Mouse (Mus musculus): ENCODE measurements at regions not wholly inside any gene's neighbourhood (a gene's known extent, or its start where the extent isn't known, plus 50 kb on each side); places are given as distances from the start of the nearest gene placed in this dataset.
A peak's percentile ranks its signal among the peaks of the same experiment; 100 is the strongest.

GRCm38 (mm10) chr14:97086363-97087309 is 567.7 kb upstream of the Klhl1 start:
- DNase-seq (ENCODE audit: low spot score) (no peak), ATAC-seq (ENCODE audit: insufficient read depth, low FRiP score, low TSS enrichment) (no peak)
- no peak overlapping the region for H3K4me3 ChIP-seq (ENCODE audit: low read depth, low read length)
- no peak overlapping the region for H3K27ac ChIP-seq (ENCODE audit: low read depth, low read length)
- no peaks in the 10 kb centered on the region for H3K27me3 ChIP-seq (ENCODE audit: control insufficient read depth, insufficient read depth, low read length)
- H3K9me3 ChIP-seq (ENCODE audit: control insufficient read depth, low read length): no peaks in the 10 kb centered on the region
- no peak overlapping the region for H3K4me2 ChIP-seq (ENCODE audit: low read depth)
- no peak overlapping the region for H3K9ac ChIP-seq (ENCODE audit: low read length)
- H3K4me1 ChIP-seq (ENCODE audit: control insufficient read depth, insufficient read depth, low read length): no peaks in the 10 kb centered on the region
- WGBS: 70% methylated on average over 5 of the region's 5 CpGs
- H3K36me3 ChIP-seq (ENCODE audit: control insufficient read depth, insufficient read depth, low read length): no peaks in the 10 kb centered on the region

DNA sequence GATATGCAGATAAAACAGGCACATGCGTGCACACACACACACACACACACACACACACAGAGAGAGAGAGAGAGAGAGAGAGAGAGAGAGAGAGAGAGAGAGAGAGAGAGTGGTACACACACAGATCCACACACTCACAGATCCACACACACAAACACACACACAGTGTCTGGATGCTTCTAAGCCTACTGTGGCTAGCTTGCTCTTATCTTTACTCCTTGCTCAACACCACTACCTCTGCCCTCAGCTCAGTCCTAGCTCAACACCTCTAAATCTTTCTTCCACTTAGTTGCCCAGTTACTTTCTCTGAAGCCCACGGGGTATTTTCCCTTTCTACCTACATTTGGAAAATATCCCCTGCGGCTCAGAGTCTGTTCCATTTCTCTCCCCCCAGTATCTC is 555.9 kb upstream of the Klhl1 start:
- Histone ChIP-seq H3K27me3 (ENCODE audit: control insufficient read depth, insufficient read depth, low read length) (no peaks in the 10 kb centered on the region), H3K36me3 (ENCODE audit: control insufficient read depth, insufficient read depth, low read length) (no peaks in the 10 kb centered on the region), H3K27ac (ENCODE audit: low read depth, low read length) (no peak overlapping the region), H3K9me3 (ENCODE audit: control insufficient read depth, low read length) (no peaks in the 10 kb centered on the region), H3K4me1 (ENCODE audit: control insufficient read depth, insufficient read depth, low read length) (no peaks in the 10 kb centered on the region), H3K4me3 (ENCODE audit: low read depth, low read length) (no peak overlapping the region), H3K4me2 (ENCODE audit: low read depth) (no peak overlapping the region), H3K9ac (ENCODE audit: low read length) (no peak overlapping the region)
- WGBS: 85% methylated on average over 3 of the region's 3 CpGs
- DNase-seq (ENCODE audit: low spot score): no peak
- no peak for ATAC-seq (ENCODE audit: insufficient read depth, low FRiP score, low TSS enrichment)

DNA sequence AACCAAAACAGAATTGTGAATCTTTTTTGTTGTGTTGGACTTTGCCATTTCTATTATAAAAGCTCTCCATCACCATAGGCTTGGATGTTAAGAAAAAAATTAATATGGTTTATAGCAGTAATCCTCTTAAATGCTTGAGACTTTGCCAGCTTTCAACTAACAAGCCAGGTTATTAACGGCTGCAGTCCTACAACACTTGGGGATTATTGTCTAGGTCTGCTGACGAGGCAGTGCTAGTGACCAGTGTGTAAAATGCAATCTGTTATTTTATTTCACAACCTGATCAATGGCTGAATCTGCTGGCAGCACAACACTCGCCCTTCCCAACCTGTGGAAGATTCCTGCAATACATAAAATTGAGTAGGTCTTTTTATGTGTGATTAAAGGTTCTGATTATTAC is 549.9 kb upstream of the Klhl1 start:
- DNase-seq (ENCODE audit: low spot score): no peak
- Histone ChIP-seq H3K4me1 (ENCODE audit: control insufficient read depth, insufficient read depth, low read length) (no peaks in the 10 kb centered on the region), H3K27me3 (ENCODE audit: control insufficient read depth, insufficient read depth, low read length) (no peaks in the 10 kb centered on the region), H3K36me3 (ENCODE audit: control insufficient read depth, insufficient read depth, low read length) (no peaks in the 10 kb centered on the region), H3K4me2 (ENCODE audit: low read depth) (no peak overlapping the region), H3K27ac (ENCODE audit: low read depth, low read length) (no peak overlapping the region), H3K9me3 (ENCODE audit: control insufficient read depth, low read length) (no peaks in the 10 kb centered on the region), H3K4me3 (ENCODE audit: low read depth, low read length) (no peak overlapping the region), H3K9ac (ENCODE audit: low read length) (no peak overlapping the region)
- WGBS: 64% methylated on average over 3 of the region's 3 CpGs
- ATAC-seq (ENCODE audit: insufficient read depth, low FRiP score, low TSS enrichment): no peak

DNA sequence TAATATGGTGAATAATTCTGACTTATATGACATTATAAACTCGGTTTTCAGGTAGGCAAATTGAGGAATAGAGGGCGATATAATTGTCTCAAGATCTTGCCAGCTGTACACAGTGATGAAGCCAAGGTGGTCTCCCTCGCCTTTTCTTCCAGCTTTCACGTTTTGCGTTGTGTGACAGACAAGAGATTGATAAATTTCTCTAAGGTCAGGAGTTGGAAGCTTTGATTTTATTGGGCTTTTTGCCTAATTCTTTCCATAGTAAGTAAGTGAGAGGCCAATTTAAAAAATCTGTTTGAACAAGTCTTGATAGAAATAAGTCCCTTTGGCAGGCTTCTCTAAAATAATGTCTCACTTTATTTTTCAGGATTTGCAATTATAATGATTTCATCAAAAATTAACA is 549.4 kb upstream of the Klhl1 start:
- ATAC-seq (ENCODE audit: insufficient read depth, low FRiP score, low TSS enrichment) (no peak), DNase-seq (ENCODE audit: low spot score) (no peak)
- Histone ChIP-seq H3K4me2 (ENCODE audit: low read depth) (no peak overlapping the region), H3K9me3 (ENCODE audit: control insufficient read depth, low read length) (no peaks in the 10 kb centered on the region), H3K4me1 (ENCODE audit: control insufficient read depth, insufficient read depth, low read length) (no peaks in the 10 kb centered on the region), H3K27ac (ENCODE audit: low read depth, low read length) (no peak overlapping the region), H3K9ac (ENCODE audit: low read length) (no peak overlapping the region), H3K4me3 (ENCODE audit: low read depth, low read length) (no peak overlapping the region), H3K27me3 (ENCODE audit: control insufficient read depth, insufficient read depth, low read length) (no peaks in the 10 kb centered on the region), H3K36me3 (ENCODE audit: control insufficient read depth, insufficient read depth, low read length) (no peaks in the 10 kb centered on the region)
- 81% methylated on average over 5 of the region's 5 CpGs for WGBS

DNA sequence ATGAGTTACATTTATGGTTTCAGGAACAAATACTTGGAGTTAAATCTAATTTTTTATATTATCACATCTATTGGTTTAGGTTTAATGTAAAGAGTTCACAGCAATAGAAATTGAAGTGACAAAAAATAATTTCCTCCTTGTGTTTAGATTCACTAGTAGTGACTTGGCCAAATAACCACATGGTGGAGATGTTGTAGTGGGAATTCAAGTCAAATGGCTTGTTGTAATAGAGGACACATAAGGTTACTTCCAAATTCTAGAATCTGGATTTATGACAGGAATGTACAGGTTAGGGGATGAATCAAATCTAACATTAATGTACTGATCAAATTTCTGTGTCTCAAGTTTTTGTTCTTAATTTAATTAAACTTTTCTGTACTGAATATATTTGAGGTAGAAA is 526.4 kb upstream of the Klhl1 start:
- no peaks in the 10 kb centered on the region for H3K36me3 ChIP-seq (ENCODE audit: control insufficient read depth, insufficient read depth, low read length)
- H3K4me1 ChIP-seq (ENCODE audit: control insufficient read depth, insufficient read depth, low read length): no peaks in the 10 kb centered on the region
- H3K4me2 ChIP-seq (ENCODE audit: low read depth): no peak overlapping the region
- DNase-seq (ENCODE audit: low spot score): no peak
- no peak overlapping the region for H3K9ac ChIP-seq (ENCODE audit: low read length)
- no peak overlapping the region for H3K27ac ChIP-seq (ENCODE audit: low read depth, low read length)
- H3K4me3 ChIP-seq (ENCODE audit: low read depth, low read length): no peak overlapping the region
- H3K27me3 ChIP-seq (ENCODE audit: control insufficient read depth, insufficient read depth, low read length): no peaks in the 10 kb centered on the region
- H3K9me3 ChIP-seq (ENCODE audit: control insufficient read depth, low read length): no peaks in the 10 kb centered on the region
- ATAC-seq (ENCODE audit: insufficient read depth, low FRiP score, low TSS enrichment): 0 out of 2 replicates have a peak, but pooled peaks have one; percentile 27

DNA sequence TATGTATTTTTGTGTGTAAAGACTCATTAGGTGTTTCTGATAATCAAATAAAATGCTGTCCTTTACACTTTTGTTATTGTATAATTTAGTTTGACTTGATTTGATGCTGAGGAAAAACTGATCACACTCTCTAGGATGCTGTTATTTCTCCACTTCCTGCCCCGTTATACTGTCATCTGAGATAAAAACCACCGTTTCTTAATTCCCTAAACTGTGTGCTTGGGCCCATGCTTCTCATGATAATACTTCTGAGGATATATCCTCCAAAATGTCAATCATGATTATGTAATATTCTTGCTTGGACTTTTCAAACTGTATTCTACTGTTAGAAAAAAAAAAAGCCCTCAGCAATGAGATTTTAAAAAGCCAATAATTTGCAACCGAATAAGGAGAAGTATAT is 520.9 kb upstream of the Klhl1 start:
- H3K4me1 ChIP-seq (ENCODE audit: control insufficient read depth, insufficient read depth, low read length): no peaks in the 10 kb centered on the region
- no peaks in the 10 kb centered on the region for H3K27me3 ChIP-seq (ENCODE audit: control insufficient read depth, insufficient read depth, low read length)
- no peak overlapping the region for H3K4me2 ChIP-seq (ENCODE audit: low read depth)
- H3K9me3 ChIP-seq (ENCODE audit: control insufficient read depth, low read length): no peaks in the 10 kb centered on the region
- no peak overlapping the region for H3K9ac ChIP-seq (ENCODE audit: low read length)
- H3K4me3 ChIP-seq (ENCODE audit: low read depth, low read length): no peak overlapping the region
- no peak overlapping the region for H3K27ac ChIP-seq (ENCODE audit: low read depth, low read length)
- no peaks in the 10 kb centered on the region for H3K36me3 ChIP-seq (ENCODE audit: control insufficient read depth, insufficient read depth, low read length)
- 89% methylated on average over 3 of the region's 3 CpGs for WGBS
- DNase-seq (ENCODE audit: low spot score) (no peak), ATAC-seq (ENCODE audit: insufficient read depth, low FRiP score, low TSS enrichment) (no peak)

DNA sequence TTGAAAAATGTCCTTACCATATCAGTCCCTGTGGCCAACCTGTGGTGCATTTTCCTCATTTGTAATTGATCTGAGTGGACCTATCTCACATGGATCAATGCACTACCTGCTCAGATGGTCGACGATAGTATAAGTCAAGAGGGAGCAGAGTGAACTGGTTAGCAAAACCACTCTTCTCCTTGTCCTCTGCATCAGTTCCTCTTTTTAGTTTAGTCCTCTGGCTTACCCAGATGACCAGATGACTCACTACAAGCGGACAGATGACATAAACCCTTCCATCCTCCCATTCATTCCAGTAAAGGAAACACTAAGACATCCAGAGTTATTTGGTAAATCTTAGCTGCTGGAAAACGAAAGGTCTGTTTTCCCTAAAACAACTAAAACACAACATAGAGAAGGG is 509.6 kb upstream of the Klhl1 start:
- no peaks in the 10 kb centered on the region for H3K36me3 ChIP-seq (ENCODE audit: control insufficient read depth, insufficient read depth, low read length)
- H3K27ac ChIP-seq (ENCODE audit: low read depth, low read length): no peak overlapping the region
- no peaks in the 10 kb centered on the region for H3K4me1 ChIP-seq (ENCODE audit: control insufficient read depth, insufficient read depth, low read length)
- ATAC-seq (ENCODE audit: insufficient read depth, low FRiP score, low TSS enrichment) (no peak), DNase-seq (ENCODE audit: low spot score) (no peak)
- H3K4me2 ChIP-seq (ENCODE audit: low read depth): no peak overlapping the region
- H3K9ac ChIP-seq (ENCODE audit: low read length): no peak overlapping the region
- 92% methylated on average over 4 of the region's 4 CpGs for WGBS
- H3K9me3 ChIP-seq (ENCODE audit: control insufficient read depth, low read length): no peaks in the 10 kb centered on the region
- H3K27me3 ChIP-seq (ENCODE audit: control insufficient read depth, insufficient read depth, low read length): no peaks in the 10 kb centered on the region
- H3K4me3 ChIP-seq (ENCODE audit: low read depth, low read length): no peak overlapping the region

DNA sequence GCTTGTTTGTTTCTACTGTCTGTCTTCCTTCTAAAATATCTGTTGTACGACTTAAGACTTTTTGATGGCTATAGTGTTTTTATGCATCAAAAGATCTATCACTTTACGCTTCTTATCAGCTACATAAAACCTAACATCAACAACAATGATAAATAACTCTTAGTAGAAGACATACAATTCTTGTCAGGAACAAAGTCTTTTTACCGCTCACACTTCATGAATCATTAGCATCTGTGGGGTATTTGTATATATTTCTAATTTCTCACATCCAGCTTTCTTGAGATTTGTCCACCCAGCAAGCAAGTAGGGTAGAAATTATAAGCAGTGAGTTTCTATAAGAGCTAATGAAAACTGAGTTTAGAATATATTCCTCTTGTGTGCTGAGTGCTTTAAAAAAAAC is 487.4 kb upstream of the Klhl1 start:
- Histone ChIP-seq H3K4me1 (ENCODE audit: control insufficient read depth, insufficient read depth, low read length) (no peaks in the 10 kb centered on the region), H3K36me3 (ENCODE audit: control insufficient read depth, insufficient read depth, low read length) (no peaks in the 10 kb centered on the region), H3K27ac (ENCODE audit: low read depth, low read length) (no peak overlapping the region), H3K27me3 (ENCODE audit: control insufficient read depth, insufficient read depth, low read length) (no peaks in the 10 kb centered on the region), H3K9me3 (ENCODE audit: control insufficient read depth, low read length) (no peaks in the 10 kb centered on the region), H3K4me3 (ENCODE audit: low read depth, low read length) (no peak overlapping the region), H3K9ac (ENCODE audit: low read length) (no peak overlapping the region), H3K4me2 (ENCODE audit: low read depth) (no peak overlapping the region)
- ATAC-seq (ENCODE audit: insufficient read depth, low FRiP score, low TSS enrichment): no peak
- DNase-seq (ENCODE audit: low spot score): no peak
- WGBS: 89% methylated on average over 3 of the region's 3 CpGs

- no peak overlapping the region for H3K4me3 ChIP-seq (ENCODE audit: low read depth, low read length)
- H3K9me3 ChIP-seq (ENCODE audit: control insufficient read depth, low read length): no peaks in the 10 kb centered on the region
- H3K9ac ChIP-seq (ENCODE audit: low read length): no peak overlapping the region
- H3K36me3 ChIP-seq (ENCODE audit: control insufficient read depth, insufficient read depth, low read length): no peaks in the 10 kb centered on the region
- no peak overlapping the region for H3K27ac ChIP-seq (ENCODE audit: low read depth, low read length)
- WGBS: 26% methylated on average over 3 of the region's 3 CpGs
- no peaks in the 10 kb centered on the region for H3K27me3 ChIP-seq (ENCODE audit: control insufficient read depth, insufficient read depth, low read length)
- ATAC-seq (ENCODE audit: insufficient read depth, low FRiP score, low TSS enrichment) (no peak), DNase-seq (ENCODE audit: low spot score) (no peak)
- no peak overlapping the region for H3K4me2 ChIP-seq (ENCODE audit: low read depth)
- H3K4me1 ChIP-seq (ENCODE audit: control insufficient read depth, insufficient read depth, low read length): no peaks in the 10 kb centered on the region; the same call in 1 of the 2 replicates
Measured at GRCm38 (mm10) chr14:96995081-96995480, 476.2 kb upstream of the Klhl1 start.
